Mouse (Mus musculus) activated CD4-positive, CD25-positive, alpha-beta regulatory T cell, adult 4 months (primary cell): Measurements from ENCODE around the gene Intu. TPM values are rescaled to one million over a fixed set of nuclear protein-coding genes. Genes with fewer than 3 reads are reported as not detected.
A peak's percentile ranks its signal among the peaks of the same experiment; 100 is the strongest.

ENCODE experiments used
- ATAC-seq: one replicate; pipeline ENCODE4 v1.8.0; 2017
- polyA plus RNA-seq, 2 experiments: library from polyadenylated mRNA; unstranded; fragments of 100-300 nt; shearing (Covaris generic); gene quantifications; one replicate each; pipeline ENCODE4 v1.2.1; 2017

Gene Intu
- under 1 TPM; 0.09 to 0.42 TPM for polyA plus RNA-seq

DNA sequence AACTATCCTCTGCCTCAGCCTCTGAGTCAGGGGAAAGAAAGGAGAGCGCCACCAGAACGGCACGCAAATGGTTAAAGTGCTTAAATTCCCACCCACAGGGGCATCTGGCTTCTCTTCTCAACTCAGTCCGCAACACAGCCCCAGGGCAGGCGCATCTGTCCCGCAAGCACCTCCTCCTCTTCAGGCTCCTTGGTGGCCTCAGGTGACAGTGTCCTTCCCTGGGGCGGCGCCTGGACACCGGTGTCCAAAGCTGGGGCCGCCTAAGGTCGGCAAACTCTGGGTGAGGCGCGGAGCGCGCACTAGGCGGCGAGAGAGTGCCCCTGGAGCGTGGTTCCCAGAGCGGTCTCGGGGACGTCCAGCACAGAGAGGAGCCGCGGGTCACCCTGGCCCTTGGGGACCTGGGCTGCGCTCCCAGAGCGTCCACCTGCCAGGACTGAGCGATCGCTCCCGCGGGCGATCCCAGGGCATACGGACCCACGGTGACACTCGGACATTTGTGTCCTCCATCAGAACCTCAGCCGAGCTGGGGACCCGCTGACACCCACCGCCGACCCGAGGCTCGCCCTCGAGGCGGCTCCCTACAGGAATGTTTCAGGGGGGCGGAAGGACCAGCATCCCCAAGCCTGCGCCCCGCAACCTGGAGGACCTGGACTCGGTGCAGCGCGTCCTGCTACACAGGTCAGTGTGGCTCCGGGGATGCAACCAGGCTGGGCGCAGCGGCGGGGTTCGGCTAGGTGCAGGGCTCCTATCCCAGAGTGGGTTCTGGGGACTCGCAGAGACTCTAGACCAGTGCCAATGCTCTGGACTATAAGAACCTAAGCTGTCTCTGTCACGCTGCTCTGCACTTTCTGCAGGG is at the start of gene Intu:
Intu (plus strand) TSS at position 1 of the 856 bp plus-strand sequence.
- no peak for ATAC-seq

DNA sequence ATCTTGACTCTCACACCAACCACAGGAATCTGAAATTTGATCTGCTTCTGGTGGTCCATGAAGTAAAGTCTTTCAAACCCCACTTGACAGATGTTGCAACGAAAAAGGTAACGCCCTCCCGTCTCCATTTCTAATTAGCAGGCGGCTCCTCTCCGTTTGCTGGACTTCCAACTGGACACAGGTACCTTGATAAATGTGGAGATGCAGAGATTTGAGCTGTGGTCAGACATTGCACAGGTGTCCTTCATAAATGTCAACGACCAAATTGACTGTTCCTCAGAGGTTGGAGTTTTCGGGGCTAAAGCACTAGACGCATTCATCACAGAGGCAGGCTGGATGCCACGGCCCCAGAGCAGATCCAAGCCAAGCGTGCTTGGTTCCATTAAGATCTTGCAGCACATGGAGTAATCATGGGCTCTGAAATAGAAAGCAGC is 47.8 kb upstream of the Intu start:
- ATAC-seq = no peak

DNA sequence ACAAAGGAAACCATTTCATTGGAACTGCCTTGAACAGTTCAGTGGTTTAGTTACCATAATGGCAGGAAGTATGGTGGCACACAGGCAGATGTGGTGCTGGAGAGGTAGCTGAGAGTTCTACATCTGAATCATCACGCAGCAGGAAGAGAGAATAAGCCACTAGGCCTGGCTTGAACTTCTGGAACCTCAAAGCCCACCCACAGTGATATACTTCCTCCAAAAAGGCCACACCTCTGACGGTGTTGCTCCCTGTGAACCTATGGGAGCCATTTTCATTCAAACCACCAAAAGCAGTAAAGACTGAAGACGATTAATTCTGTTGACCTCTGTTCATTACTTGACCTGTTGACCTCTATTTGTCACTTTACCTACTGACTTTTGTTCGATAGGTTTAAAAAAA is 43.7 kb upstream of the Intu start:
- ATAC-seq = no peak

DNA sequence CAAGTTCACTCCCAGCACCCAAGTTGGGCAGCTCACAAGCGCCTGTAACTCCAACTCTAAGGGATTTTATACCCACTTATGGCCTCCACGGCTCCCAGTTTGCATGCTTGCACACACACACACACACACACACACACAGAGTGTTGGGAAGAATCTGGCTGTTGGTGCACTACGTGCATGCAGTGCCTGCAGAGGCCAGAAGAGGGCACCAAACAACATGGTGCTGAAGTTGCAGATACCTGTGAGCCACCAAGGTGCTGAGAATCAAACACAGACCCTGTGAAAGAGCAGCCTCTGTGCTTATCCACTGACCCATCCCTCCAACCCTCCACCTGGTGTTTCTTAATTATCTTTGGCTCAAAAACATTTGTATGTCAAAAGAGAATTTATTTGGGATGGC is 39.3 kb upstream of the Intu start:
- ATAC-seq = no peak

DNA sequence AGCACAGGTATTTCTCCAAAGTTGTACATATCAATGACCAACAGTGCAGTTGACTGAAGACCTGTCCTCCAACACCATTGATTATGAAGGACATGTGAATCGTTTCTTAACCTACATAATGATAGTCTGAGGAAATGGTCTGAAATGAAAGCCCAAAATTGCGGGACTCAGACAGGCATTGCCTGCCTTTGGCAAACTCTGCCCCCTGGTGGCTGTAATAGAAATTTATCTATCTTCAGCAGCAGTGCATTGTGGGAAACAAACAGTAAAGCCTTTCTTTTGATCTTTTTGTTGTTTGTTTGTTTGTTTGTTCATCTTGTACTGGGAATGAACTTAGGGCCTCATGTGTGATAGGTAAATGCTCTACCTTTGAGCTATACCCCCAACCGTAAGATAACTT is 32.2 kb upstream of the Intu start:
- no peak for ATAC-seq

DNA sequence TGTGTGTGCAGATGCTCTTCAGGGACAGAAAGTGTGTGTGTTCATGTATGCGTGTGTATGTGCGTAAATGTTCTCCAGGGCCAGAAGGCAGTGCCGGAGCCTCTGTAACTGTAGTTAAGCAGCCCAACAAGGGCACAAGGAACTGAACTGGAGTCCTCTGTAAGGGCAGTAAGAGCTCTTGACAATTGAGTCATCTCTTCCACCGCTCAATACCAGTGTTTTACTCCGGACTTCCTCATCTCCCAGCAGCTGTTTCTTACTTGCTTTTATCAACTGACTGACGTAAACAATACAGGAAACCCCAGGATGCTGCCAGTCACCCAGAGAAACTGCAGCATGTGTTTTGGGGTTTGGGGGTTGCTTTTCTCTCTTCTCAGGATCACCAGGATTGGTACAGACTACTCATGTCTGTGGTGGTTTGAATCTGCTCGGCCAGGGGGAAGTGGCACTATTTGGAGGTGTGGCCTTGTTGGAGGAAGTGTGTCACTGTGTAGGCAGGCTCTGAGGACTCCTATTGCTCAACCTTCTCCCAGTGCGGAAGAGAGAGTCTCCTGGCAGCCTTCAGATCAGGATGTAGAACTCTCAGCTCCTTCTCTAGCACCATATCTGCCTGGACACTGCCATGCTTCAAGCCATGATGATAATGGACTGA is 30.8 kb upstream of the Intu start:
- no peak for ATAC-seq

DNA sequence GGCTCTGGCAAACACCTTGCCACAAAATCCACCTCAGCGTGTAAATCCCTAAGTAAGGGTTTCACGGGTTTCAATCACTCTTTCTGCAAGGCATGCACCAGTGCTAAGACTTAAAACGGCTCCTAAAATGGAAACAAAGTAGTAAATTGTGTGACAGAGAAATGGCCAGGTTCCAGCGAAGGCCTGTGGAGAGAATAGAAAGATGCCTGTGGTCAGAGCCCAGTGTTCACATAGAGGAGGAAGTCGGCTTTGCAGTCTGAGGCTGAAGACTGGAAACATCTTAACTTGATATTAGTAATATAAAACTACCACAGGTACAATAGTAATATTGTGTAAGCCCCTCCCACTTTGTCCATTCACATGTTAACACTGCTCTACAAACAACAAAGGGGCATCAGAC is 26.7 kb upstream of the Intu start:
- ATAC-seq = no peak

DNA sequence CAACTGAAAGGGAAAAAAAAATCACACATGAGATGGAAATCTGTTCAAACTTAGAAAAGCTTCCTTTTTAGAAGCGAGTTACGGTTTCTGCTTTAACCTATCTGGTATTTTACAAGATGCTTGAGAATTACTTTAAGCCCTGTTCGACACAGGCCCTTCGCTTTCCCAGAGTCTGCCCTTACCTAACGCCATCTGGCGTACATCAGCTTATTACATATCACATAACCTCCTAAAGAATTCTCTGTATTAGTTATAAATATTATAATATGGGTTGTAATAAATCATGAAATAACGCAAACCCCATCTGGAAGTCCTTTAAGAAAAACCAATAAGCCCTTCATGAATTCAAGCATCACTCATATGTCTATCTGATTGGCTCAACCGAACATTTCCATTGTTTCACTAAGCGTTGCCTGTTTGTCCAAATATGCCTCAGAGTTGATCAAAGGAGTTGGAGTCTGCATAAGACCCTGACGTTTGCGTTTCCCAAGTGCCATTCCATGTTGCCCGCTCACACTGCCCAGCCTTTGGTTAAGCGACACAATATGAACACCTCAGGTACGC is 25.6 kb upstream of the Intu start:
- no peak for ATAC-seq

DNA sequence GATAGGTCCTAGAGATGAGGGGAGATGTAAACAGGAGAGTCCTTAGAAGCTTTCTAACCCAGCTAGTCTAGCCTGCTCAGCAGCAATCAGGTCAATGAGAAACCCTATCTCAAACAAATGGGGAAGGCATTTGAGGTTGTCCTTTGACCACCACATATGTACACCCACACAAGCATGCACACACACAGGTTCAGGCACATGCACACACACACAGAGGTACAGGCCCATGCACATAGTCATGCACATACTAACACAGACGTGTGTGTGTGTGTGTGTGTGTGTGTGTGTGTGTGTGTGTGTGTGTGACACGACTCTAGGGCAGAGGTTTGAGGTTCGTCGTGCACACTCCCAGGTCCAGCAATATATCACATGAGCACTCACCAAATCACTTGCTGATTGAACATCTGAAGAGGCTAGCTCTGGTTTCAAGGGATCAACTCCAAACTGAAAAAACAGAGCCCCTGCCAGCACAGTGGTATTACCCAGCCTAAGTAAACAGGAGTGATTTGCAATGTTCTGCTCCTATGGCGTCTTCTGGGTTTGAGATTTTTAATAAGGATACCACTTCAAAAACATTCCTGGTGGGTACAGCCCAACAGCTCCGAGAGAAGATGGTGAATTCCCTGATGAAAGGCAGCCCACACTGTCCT is 22.0 kb upstream of the Intu start:
- no peak for ATAC-seq

DNA sequence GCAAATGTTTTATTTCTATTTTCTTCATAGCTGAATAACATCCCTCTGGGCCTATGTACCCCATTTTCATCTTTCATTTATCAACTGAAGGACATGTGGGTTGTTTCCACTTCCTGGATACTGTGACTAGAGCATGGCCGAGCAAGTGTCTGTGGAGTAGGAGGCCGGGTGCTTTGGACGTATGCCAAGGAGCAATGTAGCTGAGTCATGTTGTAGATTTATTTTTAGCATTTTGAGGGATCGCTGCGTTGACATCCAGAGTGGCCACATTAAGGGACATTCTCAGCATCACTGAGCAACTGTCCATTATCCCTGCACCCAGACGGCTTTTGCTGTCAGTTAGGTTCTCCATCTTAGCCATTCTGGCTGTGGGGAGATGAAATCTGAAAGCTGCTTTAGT is 20.5 kb upstream of the Intu start:
- ATAC-seq = no peak

DNA sequence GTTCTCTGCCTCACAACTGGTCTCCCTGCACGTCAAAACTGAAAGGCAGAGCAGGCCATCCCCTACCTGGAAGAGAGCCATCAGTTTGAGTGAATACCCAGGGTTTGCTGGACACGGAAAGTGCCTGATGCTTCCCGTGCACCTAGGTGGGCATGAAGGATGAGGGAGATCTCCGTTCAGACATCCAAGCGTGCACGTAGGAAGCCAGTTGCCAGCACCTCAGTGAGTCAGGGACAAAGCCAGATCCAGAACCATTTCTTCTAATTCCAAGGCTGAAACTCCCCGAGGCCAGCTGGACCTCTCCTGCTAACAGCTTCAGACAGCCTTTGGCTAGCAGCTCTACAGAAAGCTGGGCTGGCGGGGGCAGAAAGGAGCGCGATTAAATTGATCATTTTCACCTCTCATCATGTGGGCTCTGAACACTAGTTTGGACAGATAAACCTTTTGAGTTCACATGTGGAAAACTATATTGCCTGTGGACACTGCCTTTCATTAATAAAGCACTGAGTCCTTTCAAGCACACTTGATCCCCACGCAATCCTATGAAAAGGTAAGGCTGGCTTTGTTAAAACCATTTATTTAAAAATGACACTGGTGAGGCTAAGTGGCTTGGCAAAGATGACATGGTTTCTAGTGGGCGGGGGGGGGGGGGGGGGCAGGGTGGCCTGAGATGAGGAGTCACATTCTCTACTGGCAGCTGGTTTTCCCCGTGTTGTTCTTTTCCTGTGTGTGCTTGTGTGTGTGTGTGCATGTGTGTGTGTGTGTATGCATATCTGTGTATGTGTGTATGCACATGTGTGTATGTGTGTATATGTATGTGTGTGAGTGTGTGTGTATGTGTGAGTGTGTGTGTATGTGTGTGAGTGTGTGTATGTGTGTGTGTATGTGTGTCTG is 17.9 kb upstream of the Intu start:
- no peak for ATAC-seq

DNA sequence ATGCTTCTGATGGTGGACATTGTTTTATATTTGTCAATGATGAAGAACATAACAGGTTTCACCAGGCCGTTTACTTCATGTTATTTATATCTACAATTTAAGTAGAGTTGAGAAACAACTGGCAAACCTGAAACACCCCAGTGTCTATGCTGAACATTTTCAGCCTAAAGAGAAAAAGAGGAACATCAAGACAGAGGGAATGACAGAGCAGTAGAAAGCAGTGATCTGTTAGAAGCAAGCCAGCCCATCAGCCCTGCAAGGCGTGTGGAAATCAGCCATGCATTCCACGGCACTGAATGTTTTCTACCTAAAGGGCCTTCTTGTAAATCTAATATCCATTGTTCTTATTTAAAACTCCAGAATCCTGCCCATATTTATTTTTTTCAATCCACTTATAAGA is 12.8 kb upstream of the Intu start:
- ATAC-seq = no peak

DNA sequence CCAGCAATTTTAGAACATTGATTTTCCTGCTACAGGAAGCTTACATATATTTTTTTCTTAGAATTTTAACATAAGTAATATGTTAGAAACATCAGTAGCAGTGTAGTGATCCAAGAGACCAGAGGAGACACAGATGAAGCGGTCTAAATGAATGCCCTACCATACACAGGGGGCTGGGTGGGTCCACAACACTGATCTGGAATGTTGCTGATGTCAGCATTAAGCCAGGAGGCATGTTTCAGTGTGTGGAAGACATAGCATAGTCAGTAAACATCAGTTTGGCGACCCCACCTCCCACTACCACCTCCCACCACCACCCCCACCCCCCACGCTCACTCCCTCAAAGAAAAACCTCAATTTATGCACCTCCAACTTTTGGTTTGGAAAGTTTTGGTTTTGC is 11.5 kb upstream of the Intu start:
- ATAC-seq = no peak

DNA sequence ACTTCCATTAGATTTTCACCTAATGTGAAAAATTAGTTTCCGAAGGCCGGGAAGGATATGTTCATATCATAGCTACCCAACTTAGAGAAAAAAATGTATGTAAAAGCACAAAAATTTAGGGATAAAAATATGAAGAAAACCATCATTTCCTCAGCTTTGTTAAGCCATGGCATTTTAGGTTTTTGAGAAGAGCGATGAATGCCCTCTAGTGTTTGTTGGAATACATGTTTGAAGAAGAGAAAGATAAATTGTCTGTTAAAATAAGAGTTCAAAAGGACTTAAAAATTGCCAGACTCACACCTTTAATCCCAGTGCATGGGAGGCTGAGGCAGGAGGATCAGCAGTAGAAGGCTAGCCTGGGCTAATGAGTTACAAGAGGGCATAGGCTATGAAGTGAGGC is 10.5 kb upstream of the Intu start:
- ATAC-seq = no peak

DNA sequence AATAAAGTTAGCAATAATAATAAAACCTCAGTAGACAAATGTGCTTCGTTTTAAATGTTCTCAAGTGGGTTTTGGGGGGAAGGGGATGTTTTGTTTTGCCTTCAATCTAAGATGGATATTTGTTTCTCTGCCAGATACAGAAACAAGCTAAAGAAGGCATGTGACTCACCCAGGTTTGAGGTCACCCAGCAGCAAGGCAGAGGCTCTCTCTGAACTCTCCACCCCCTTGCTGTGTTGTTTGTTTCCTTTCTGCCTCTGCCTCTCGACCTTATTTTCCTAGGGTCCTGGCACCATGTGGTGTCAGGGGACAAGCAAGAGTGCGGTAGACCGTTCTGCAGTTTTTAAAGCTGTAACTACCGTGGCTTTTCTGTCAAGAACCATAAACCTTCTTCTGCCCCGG is 8.6 kb upstream of the Intu start:
- ATAC-seq = no peak

DNA sequence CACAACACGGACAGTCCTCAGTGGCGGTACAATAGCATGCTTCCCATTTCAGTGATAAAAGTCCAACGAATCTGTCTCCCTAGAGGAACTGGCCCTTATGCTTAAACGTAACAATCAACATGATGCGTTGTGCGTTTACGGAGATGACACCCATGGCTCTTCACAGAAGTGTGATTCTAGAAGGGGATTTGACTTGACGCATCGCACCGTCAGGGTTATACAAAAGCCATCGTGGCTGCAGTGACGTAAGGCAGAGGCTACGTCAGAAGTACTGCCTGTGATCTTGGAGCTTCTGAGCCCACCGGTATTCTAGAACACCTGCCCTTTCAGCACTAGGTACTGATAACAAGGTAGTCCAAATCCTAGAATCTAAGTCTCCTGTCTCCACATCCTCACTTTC is 8.2 kb upstream of the Intu start:
- ATAC-seq = peak; percentile 41

DNA sequence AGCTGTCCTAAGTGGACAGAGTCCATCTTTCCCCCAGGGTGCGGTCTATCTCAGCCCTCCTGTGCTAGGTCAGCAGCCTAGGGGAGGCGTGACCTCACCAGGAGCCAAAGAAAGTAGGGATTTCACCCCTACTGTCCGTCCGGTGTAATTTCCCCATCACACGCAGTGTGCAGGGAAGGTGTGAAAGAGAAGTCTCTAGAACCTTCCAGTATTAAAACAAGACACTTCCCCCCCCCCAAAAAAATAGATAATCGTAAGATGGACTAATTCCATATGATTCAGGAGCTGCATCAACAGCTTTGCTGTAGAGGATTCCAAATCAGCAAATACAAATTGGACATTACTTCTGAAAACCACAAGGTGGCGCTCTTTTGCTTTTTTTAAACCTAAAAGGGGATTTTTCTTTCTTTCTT is 7.7 kb upstream of the Intu start:
- peak; percentile 29 for ATAC-seq

DNA sequence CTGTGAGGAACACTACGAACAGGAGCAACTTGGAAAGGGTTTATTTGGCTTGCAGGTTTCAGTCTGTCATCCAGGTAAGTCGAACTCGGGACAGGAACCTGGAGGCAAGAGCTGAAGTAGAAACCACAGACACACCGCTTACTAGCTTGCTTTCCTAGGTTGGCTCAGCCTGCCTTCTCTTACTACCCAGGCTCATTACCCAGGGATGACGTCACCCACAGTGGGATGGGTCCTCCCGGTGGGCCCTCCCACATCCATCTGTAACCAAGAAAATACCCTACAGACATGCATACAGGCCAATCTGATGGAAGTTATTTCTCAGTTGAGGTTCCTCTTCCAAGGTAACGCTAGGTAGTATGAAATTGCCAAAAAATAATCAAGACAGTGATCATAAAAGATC is 6.2 kb upstream of the Intu start:
- no peak for ATAC-seq

DNA sequence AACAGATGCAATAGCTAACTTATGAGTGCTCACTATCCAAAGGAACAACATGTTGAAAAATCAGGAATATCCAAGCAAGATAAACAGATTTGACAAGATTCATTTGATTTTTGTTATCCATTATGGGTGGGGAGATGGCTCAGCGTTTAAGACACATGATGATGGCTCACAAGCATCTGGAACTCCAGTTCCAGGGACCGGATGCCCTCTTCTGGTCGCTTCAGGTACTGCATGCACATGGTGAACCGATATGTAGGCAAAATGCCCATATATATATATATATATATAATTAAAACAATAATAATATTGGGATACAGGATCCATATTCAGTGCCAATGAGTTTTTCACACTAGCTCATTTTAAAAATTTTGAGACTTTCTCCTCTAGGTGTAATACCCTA is 5.7 kb upstream of the Intu start:
- ATAC-seq = peak; percentile 55

DNA sequence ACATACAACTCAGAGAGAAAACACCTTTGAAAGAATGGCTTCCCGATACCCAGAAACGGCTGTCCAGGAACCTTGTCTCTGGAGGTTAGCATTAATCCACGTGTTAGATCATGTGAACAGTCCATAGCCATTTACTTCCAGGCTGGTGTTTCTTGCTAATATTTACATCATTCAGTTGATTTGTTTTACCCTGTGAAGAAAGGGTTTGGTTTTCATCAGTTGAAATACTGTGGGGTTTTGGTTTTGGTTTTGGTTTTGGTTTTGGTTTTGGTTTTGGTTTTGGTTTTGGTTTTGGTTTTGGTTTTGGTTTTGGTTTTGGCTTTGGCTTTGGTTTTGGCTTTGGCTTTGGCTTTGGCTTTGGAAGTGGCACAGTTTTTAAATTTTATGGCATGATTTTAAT is 5.0 kb upstream of the Intu start:
- peak; percentile 17 for ATAC-seq

DNA sequence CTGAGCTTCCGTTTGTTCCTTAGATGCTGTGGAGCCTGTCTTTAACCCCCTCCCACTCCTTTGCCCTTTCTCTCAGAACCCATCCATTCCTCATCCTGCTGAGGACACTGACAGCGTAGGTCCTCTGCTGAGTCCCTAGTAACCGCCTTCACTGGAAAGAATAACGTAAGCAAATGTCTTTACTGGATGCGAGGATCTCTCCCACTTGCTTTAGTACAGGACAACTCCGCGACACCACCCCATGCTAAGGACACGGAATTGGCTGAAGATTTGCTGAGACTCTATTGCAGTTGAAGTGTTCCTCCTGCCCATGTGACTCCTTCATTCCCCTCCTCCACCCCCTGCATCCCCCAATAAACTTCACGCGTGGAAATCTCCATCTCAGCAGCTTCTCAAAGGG is 3.9 kb upstream of the Intu start:
- ATAC-seq = no peak
